Mouse (Mus musculus): ENCODE measurements around the gene Gm10112.

Gene Gm10112

GRCm38 (mm10) chrX:111168040-111168439, at the start of gene Gm10112:
Gene Gm10112, plus strand, starts transcription at chrX:111168340.
- no peak for DNase-seq (ENCODE audit: low read depth, low spot score)

- no peak for DNase-seq (ENCODE audit: low read depth, low spot score)
Observed at GRCm38 (mm10) chrX:111189574-111189973, 21.4 kb downstream of the Gm10112 start.

- DNase-seq (ENCODE audit: low read depth, low spot score), result no peak
Observed at GRCm38 (mm10) chrX:111196376-111196775, 28.2 kb downstream of the Gm10112 start.

GRCm38 (mm10) chrX:111210225-111210624, 42.1 kb downstream of the Gm10112 start:
- DNase-seq (ENCODE audit: low read depth, low spot score), result no peak
